Mouse (Mus musculus): ENCODE results near the gene Adarb2. TPM values are rescaled to one million over a fixed set of nuclear protein-coding genes. Genes with fewer than 3 reads are reported as not detected.

Gene Adarb2
- polyA plus RNA-seq, 1 experiment, result 10.0 TPM

DNA sequence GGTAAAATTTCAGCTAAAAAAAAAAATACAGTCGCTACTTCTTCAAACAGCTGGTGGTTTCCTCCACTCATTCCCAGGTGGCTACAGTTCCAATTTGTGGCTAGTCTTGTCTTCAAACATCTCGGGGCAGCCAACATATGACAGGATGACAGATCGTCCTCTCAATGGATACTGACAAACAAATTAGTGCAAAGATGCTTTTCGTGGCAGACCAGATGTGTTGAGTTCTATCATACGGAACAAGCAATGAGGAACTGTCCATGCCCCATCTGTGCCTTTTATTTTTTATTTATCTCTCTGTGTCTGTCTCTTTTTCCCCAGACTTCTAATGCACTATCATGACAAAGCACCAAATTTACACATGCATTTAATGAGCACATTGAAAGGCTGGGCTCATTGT is 316.5 kb downstream of the Adarb2 start:
- TF ChIP-seq POLR2A (IDR thresholded peaks at IDR 0.05; ENCODE audit: borderline replicate concordance, insufficient read depth, low read length), result no peak
- WGBS, result 24% methylated on average over 5 of the region's 5 CpGs
- no peak for DNase-seq
- H3K27me3 ChIP-seq (ENCODE audit: control insufficient read depth, insufficient read depth, low read length), result no peaks in the 10 kb centered on the region
- no peak overlapping the region for H3K4me3 ChIP-seq (replicated peaks; ENCODE audit: insufficient read depth, low read depth, low read length)
- no peaks in the 10 kb centered on the region for H3K4me1 ChIP-seq (ENCODE audit: control insufficient read depth, insufficient read depth, low read length)
- no peak overlapping the region for H3K27ac ChIP-seq (ENCODE audit: insufficient read depth, low read length)

GRCm38 (mm10) chr13:8525748-8526631 is 323.3 kb downstream of the Adarb2 start:
- H3K27ac ChIP-seq (ENCODE audit: insufficient read depth, low read length), result no peak overlapping the region
- no peak for DNase-seq
- WGBS, result 93% methylated on average over 9 of the region's 9 CpGs
- no peak overlapping the region for H3K4me3 ChIP-seq (replicated peaks; ENCODE audit: insufficient read depth, low read depth, low read length)
- H3K27me3 ChIP-seq (ENCODE audit: control insufficient read depth, insufficient read depth, low read length), result no peaks in the 10 kb centered on the region
- TF ChIP-seq CTCF (IDR thresholded peaks at IDR 0.05; ENCODE audit: borderline replicate concordance, insufficient read depth, low read depth, low read length), result no peak
- no peak for TF ChIP-seq POLR2A (IDR thresholded peaks at IDR 0.05; ENCODE audit: borderline replicate concordance, insufficient read depth, low read length)
- H3K4me1 ChIP-seq (ENCODE audit: control insufficient read depth, insufficient read depth, low read length), result no peaks in the 10 kb centered on the region

GRCm38 (mm10) chr13:8534265-8535113 is 331.8 kb downstream of the Adarb2 start:
- Histone ChIP-seq H3K4me3 (replicated peaks; ENCODE audit: insufficient read depth, low read depth, low read length) (no peak overlapping the region), H3K27me3 (ENCODE audit: control insufficient read depth, insufficient read depth, low read length) (no peaks in the 10 kb centered on the region), H3K27ac (ENCODE audit: insufficient read depth, low read length) (no peak overlapping the region), H3K4me1 (ENCODE audit: control insufficient read depth, insufficient read depth, low read length) (no peaks in the 10 kb centered on the region)
- DNase-seq, result no peak
- 84% methylated on average over 9 of the region's 9 CpGs for WGBS
- no peak for TF ChIP-seq CTCF (IDR thresholded peaks at IDR 0.05; ENCODE audit: borderline replicate concordance, insufficient read depth, low read depth, low read length)
- TF ChIP-seq POLR2A (IDR thresholded peaks at IDR 0.05; ENCODE audit: borderline replicate concordance, insufficient read depth, low read length), result no peak

DNA sequence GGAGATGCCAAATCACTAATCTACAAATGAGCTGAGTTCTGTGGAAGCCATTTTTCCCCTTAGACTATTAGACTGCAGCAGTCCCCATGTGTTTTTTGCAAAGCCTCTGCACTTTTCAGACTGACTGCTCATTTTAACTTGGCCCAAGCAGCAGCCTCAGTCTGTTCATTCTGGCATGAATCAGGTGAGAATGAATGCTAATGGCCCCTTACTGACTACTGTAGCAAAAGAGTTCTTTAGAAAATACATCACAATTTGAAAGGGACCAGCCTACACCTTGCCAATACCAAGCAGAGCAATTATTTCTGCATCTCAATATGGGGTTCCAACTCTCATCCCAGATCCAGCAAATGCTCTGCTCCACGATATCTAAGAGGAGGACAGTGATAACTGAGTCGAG is 335.8 kb downstream of the Adarb2 start:
- Histone ChIP-seq H3K4me3 (replicated peaks; ENCODE audit: insufficient read depth, low read depth, low read length) (no peak overlapping the region), H3K4me1 (ENCODE audit: control insufficient read depth, insufficient read depth, low read length) (no peaks in the 10 kb centered on the region), H3K27me3 (ENCODE audit: control insufficient read depth, insufficient read depth, low read length) (no peaks in the 10 kb centered on the region), H3K27ac (ENCODE audit: insufficient read depth, low read length) (no peak overlapping the region)
- 46% methylated on average over 2 of the region's 2 CpGs for WGBS
- DNase-seq, result no peak
- TF ChIP-seq CTCF (IDR thresholded peaks at IDR 0.05; ENCODE audit: borderline replicate concordance, insufficient read depth, low read depth, low read length) (no peak), POLR2A (IDR thresholded peaks at IDR 0.05; ENCODE audit: borderline replicate concordance, insufficient read depth, low read length) (no peak)

GRCm38 (mm10) chr13:8538896-8539295 is 336.2 kb downstream of the Adarb2 start:
- TF ChIP-seq POLR2A (IDR thresholded peaks at IDR 0.05; ENCODE audit: borderline replicate concordance, insufficient read depth, low read length) (no peak), CTCF (IDR thresholded peaks at IDR 0.05; ENCODE audit: borderline replicate concordance, insufficient read depth, low read depth, low read length) (no peak)
- Histone ChIP-seq H3K4me3 (replicated peaks; ENCODE audit: insufficient read depth, low read depth, low read length) (no peak overlapping the region), H3K4me1 (ENCODE audit: control insufficient read depth, insufficient read depth, low read length) (no peaks in the 10 kb centered on the region), H3K27ac (ENCODE audit: insufficient read depth, low read length) (no peak overlapping the region), H3K27me3 (ENCODE audit: control insufficient read depth, insufficient read depth, low read length) (no peaks in the 10 kb centered on the region)
- no peak for DNase-seq
- 76% methylated on average over 10 of the region's 10 CpGs for WGBS

DNA sequence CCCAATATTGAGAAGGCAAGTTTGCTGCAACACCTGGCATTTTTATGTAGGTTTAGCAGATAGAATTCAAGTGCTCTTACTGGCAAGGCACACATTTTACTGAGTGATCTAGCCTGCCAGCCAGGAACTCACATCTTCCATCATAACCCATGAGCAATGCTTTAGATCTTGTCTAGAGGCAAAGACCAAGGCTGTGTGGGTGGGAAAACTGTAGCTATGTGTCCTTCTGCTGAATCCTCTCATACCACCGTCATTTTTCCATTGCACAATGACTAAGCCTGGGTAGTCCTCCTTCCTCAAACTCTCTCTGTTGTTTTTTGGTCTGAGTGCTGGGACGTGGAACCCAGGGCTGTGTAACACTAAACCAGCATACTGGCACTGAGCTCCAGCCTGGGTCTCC is 340.0 kb downstream of the Adarb2 start:
- TF ChIP-seq POLR2A (IDR thresholded peaks at IDR 0.05; ENCODE audit: borderline replicate concordance, insufficient read depth, low read length), result no peak
- TF ChIP-seq CTCF (IDR thresholded peaks at IDR 0.05; ENCODE audit: borderline replicate concordance, insufficient read depth, low read depth, low read length), result no peak
- 91% methylated on average over 2 of the region's 2 CpGs for WGBS
- DNase-seq, result no peak

DNA sequence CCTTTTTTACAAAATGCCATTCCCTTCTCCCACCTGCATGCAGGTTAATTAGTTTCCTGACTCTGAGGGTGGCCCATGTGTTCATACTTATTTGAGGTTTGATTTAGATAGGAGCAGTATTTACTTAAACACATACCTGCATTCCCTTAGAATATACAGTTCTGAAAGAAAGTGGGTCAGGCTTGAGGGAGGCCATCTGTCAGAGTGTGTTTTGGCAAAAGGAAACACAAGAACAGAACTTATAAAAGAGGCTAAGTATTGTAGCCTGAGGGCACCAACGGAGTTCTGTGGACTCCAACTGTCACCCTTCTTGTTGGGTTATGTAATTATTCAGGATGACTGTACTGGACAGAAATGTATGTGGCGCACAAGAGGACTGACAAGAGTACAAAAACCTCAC is 349.6 kb downstream of the Adarb2 start:
- H3K4me3 ChIP-seq (replicated peaks; ENCODE audit: insufficient read depth, low read depth, low read length), result no peak overlapping the region
- no peak overlapping the region for H3K27ac ChIP-seq (ENCODE audit: insufficient read depth, low read length)
- WGBS, result 26% methylated on average over 2 of the region's 2 CpGs
- DNase-seq, result peak; percentile 17 to 60
- no peaks in the 10 kb centered on the region for H3K4me1 ChIP-seq (ENCODE audit: control insufficient read depth, insufficient read depth, low read length)
- H3K27me3 ChIP-seq (ENCODE audit: control insufficient read depth, insufficient read depth, low read length), result no peaks in the 10 kb centered on the region
- TF ChIP-seq POLR2A (IDR thresholded peaks at IDR 0.05; ENCODE audit: borderline replicate concordance, insufficient read depth, low read length), result no peak
- TF ChIP-seq CTCF (IDR thresholded peaks at IDR 0.05; ENCODE audit: borderline replicate concordance, insufficient read depth, low read depth, low read length), result no peak

More for the DNA sequence above, 340.0 kb downstream of the Adarb2 start:
- Histone ChIP-seq H3K27me3 (ENCODE audit: control insufficient read depth, insufficient read depth, low read length) (no peaks in the 10 kb centered on the region), H3K27ac (ENCODE audit: insufficient read depth, low read length) (no peak overlapping the region), H3K4me3 (replicated peaks; ENCODE audit: insufficient read depth, low read depth, low read length) (no peak overlapping the region), H3K4me1 (ENCODE audit: control insufficient read depth, insufficient read depth, low read length) (no peaks in the 10 kb centered on the region)
